Mouse (Mus musculus) right cerebral cortex, postnatal 10 days (tissue): Measurements from ENCODE around the gene Xpnpep1.
A peak's percentile ranks its signal among the peaks of the same experiment; 100 is the strongest.

ENCODE experiments used
- DNase-seq, 2 experiments: peaks; one replicate each; pipeline ENCODE4 v3.0.0; 2021; ENCODE audit warnings: low spot score in 2 of 2

The Xpnpep1 gene

GRCm38 (mm10) chr19:53066531-53066930 lies 26.5 kb upstream of the Xpnpep1 start:
- DNase-seq: no peak

GRCm38 (mm10) chr19:53064972-53065361 lies 25.0 kb upstream of the Xpnpep1 start:
- no peak for DNase-seq

- no peak for DNase-seq
These were observed 24.4 kb upstream of the Xpnpep1 start for GRCm38 (mm10) chr19:53064292-53064971.

GRCm38 (mm10) chr19:53062046-53062445 lies 22.0 kb upstream of the Xpnpep1 start:
- DNase-seq: no peak

GRCm38 (mm10) chr19:53059344-53060111 lies 19.5 kb upstream of the Xpnpep1 start:
- DNase-seq: no peak

GRCm38 (mm10) chr19:53058726-53059334 lies 18.8 kb upstream of the Xpnpep1 start:
- DNase-seq: no peak

- DNase-seq: no peak
These were observed 18.1 kb upstream of the Xpnpep1 start for GRCm38 (mm10) chr19:53057980-53058725.

GRCm38 (mm10) chr19:53053355-53053754 lies 13.3 kb upstream of the Xpnpep1 start:
- no peak for DNase-seq

- DNase-seq: peak; percentile 42
These were observed 12.1 kb upstream of the Xpnpep1 start for GRCm38 (mm10) chr19:53052031-53052670.

- DNase-seq: peak in 1 of 2 experiments; percentile 36
These were observed 11.4 kb upstream of the Xpnpep1 start for GRCm38 (mm10) chr19:53051288-53051985.

GRCm38 (mm10) chr19:53050100-53050499 lies 10.1 kb upstream of the Xpnpep1 start:
- no peak for DNase-seq

- no peak for DNase-seq
These were observed 7.2 kb upstream of the Xpnpep1 start for GRCm38 (mm10) chr19:53047208-53047607.

GRCm38 (mm10) chr19:53043423-53044125 lies 3.6 kb upstream of the Xpnpep1 start:
- DNase-seq: no peak

GRCm38 (mm10) chr19:53041570-53041969 lies 1.6 kb upstream of the Xpnpep1 start:
- DNase-seq: no peak

GRCm38 (mm10) chr19:53041133-53041510 lies 1.1 kb upstream of the Xpnpep1 start:
- no peak for DNase-seq

- peak; percentile 42 to 64 for DNase-seq
These were observed 924 bp downstream of the Xpnpep1 start for GRCm38 (mm10) chr19:53039090-53039489.

- peak; percentile 98 to 99 for DNase-seq
These were observed 1.5 kb downstream of the Xpnpep1 start for GRCm38 (mm10) chr19:53038435-53038938.

- DNase-seq: no peak
These were observed 2.0 kb downstream of the Xpnpep1 start for GRCm38 (mm10) chr19:53037925-53038419.

- DNase-seq: no peak
These were observed 6.7 kb downstream of the Xpnpep1 start for GRCm38 (mm10) chr19:53033159-53033943.
